Mouse (Mus musculus) cortical plate, adult 2 months (tissue): ENCODE measurements around the gene Mrps31.

Experiments used
- CTCF ChIP-seq: fragments of 200-500 bp; IDR thresholded peaks from 2 replicates; pipeline ENCODE4 v1.5.1; 2011; ENCODE audit warnings: mild to moderate bottlenecking, control low read depth, low read length; ENCODE audit not compliant: insufficient read depth; ENCODE audit errors: extremely low read depth
- POLR2A ChIP-seq: fragments of 200-500 bp; IDR thresholded peaks from 2 replicates; pipeline ENCODE4 v1.6.1; 2011; ENCODE audit warnings: mild to moderate bottlenecking, low read length, control low read depth; ENCODE audit not compliant: insufficient read depth; ENCODE audit errors: extremely low read depth

- TF ChIP-seq CTCF (no peak), POLR2A (peak; percentile 75)
Measured at GRCm38 (mm10) chr8:22411282-22411702, at the start of gene Mrps31.
